Mouse (Mus musculus) lung, embryonic 16.5 days (tissue): ENCODE measurements around the gene Tsc22d1. TPM values are rescaled to one million over a fixed set of nuclear protein-coding genes. Genes with fewer than 3 reads are reported as not detected.
A peak's percentile ranks its signal among the peaks of the same experiment; 100 is the strongest.

Experiments
- ATAC-seq: fragments of 200-750 bp; cut with Nextera tagmentation; 2 replicates; pipeline ENCODE4 v1.8.0; 2017; ENCODE audit warnings: low read depth, mild to moderate bottlenecking, moderate library complexity
- H3K27ac ChIP-seq: fragments of 300-500 bp; sonication (generic); 2 replicates; pipeline ENCODE4 v1.5.1; 2014; ENCODE audit warnings: mild to moderate bottlenecking, control low read depth, low read length
- H3K27me3 ChIP-seq: fragments of 300-500 bp; sonication (generic); 2 replicates; pipeline ENCODE4 v1.6.1; 2014; ENCODE audit warnings: low read depth, low read length, mixed read lengths; ENCODE audit not compliant: control insufficient read depth, insufficient read depth
- H3K36me3 ChIP-seq: fragments of 300-500 bp; sonication (generic); 2 replicates; pipeline ENCODE4 v1.6.1; 2014; ENCODE audit warnings: low read length; ENCODE audit not compliant: control insufficient read depth, insufficient read depth
- H3K4me1 ChIP-seq: fragments of 300-500 bp; sonication (generic); replicated peaks from 2 replicates; pipeline ENCODE4 v1.6.1; 2014; ENCODE audit warnings: low read length, mixed read lengths; ENCODE audit not compliant: control insufficient read depth, insufficient read depth
- H3K4me2 ChIP-seq: fragments of 300-500 bp; sonication (generic); 2 replicates; pipeline ENCODE4 v1.6.1; 2014; ENCODE audit warnings: low read depth, low read length, control low read depth
- H3K4me3 ChIP-seq: fragments of 300-500 bp; sonication (generic); 2 replicates; pipeline ENCODE4 v1.5.1; 2014; ENCODE audit warnings: mild to moderate bottlenecking, low read length, control low read depth
- H3K9ac ChIP-seq: fragments of 300-500 bp; sonication (generic); 2 replicates; pipeline ENCODE4 v1.6.1; 2014; ENCODE audit warnings: low read length, control low read depth
- H3K9me3 ChIP-seq: fragments of 300-500 bp; sonication (generic); 2 replicates; pipeline ENCODE4 v1.6.1; 2016; ENCODE audit warnings: low read length; ENCODE audit not compliant: control insufficient read depth
- WGBS: fragments of 180-500 bp; shearing (Covaris S2); extraction: QIAGEN DNeasy Blood & Tissue Kit; methylation state at CpG from one replicate; pipeline ENCODE4 v1.1.7; 2014; 5-methylcytosine and 5-hydroxymethylcytosine counted together
- polyA plus RNA-seq: library from polyadenylated mRNA; unstranded; fragments of >200 nt; fragmentation: Nextera tagmentation; extraction: Ambion mirVana; gene quantifications from 2 replicates; pipeline ENCODE4 v1.2.1, GENCODE M21; 2015

The Tsc22d1 gene
- polyA plus RNA-seq, 1 experiment from 2014 or later = 737 TPM

GRCm38 (mm10) chr14:76428855-76429254 lies 14.1 kb downstream of the Tsc22d1 start:
- Histone ChIP-seq H3K4me1 (peaks cover 2% of the 10 kb centered on the region; the same call in 1 of the 2 replicates), H3K9ac (no peak overlapping the region), H3K27ac (no peak overlapping the region), H3K9me3 (no peaks in the 10 kb centered on the region), H3K27me3 (no peaks in the 10 kb centered on the region), H3K4me3 (no peak overlapping the region), H3K36me3 (peaks cover 18% of the 10 kb centered on the region), H3K4me2 (no peak overlapping the region)
- 77% methylated on average over 2 of the region's 2 CpGs for WGBS
- ATAC-seq = no peak

- peaks cover 2% of the 10 kb centered on the region; the same call in 1 of the 2 replicates for H3K4me1 ChIP-seq
- H3K9me3 ChIP-seq = no peaks in the 10 kb centered on the region
- no peaks in the 10 kb centered on the region for H3K27me3 ChIP-seq
- WGBS = 93% methylated on average over 4 of the region's 4 CpGs
- no peak overlapping the region for H3K27ac ChIP-seq
- no peak overlapping the region for H3K4me3 ChIP-seq
- ATAC-seq = no peak
- H3K36me3 ChIP-seq = peaks cover 4% of the 10 kb centered on the region; the same call in 1 of the 2 replicates
- no peak overlapping the region for H3K4me2 ChIP-seq
- no peak overlapping the region for H3K9ac ChIP-seq
Measured at GRCm38 (mm10) chr14:76431918-76432317, 17.2 kb downstream of the Tsc22d1 start.

- 85% methylated on average over 7 of the region's 7 CpGs for WGBS
- Histone ChIP-seq H3K27me3 (no peaks in the 10 kb centered on the region), H3K27ac (no peak overlapping the region), H3K9me3 (no peaks in the 10 kb centered on the region), H3K4me2 (no peak overlapping the region), H3K36me3 (peaks cover 4% of the 10 kb centered on the region; the same call in 1 of the 2 replicates), H3K4me3 (no peak overlapping the region), H3K9ac (no peak overlapping the region), H3K4me1 (peaks cover 2% of the 10 kb centered on the region; the same call in 1 of the 2 replicates)
- no peak for ATAC-seq
Measured at GRCm38 (mm10) chr14:76432369-76432768, 17.6 kb downstream of the Tsc22d1 start.

GRCm38 (mm10) chr14:76432816-76433215 lies 18.1 kb downstream of the Tsc22d1 start:
- H3K27me3 ChIP-seq = no peaks in the 10 kb centered on the region
- no peak overlapping the region for H3K9ac ChIP-seq
- no peak overlapping the region for H3K4me2 ChIP-seq
- H3K4me1 ChIP-seq = peaks cover 2% of the 10 kb centered on the region; the same call in 1 of the 2 replicates
- WGBS = 88% methylated on average over 8 of the region's 8 CpGs
- no peak overlapping the region for H3K4me3 ChIP-seq
- peaks cover 5% of the 10 kb centered on the region; the same call in 1 of the 2 replicates for H3K36me3 ChIP-seq
- no peak for ATAC-seq
- H3K27ac ChIP-seq = no peak overlapping the region
- no peaks in the 10 kb centered on the region for H3K9me3 ChIP-seq

DNA sequence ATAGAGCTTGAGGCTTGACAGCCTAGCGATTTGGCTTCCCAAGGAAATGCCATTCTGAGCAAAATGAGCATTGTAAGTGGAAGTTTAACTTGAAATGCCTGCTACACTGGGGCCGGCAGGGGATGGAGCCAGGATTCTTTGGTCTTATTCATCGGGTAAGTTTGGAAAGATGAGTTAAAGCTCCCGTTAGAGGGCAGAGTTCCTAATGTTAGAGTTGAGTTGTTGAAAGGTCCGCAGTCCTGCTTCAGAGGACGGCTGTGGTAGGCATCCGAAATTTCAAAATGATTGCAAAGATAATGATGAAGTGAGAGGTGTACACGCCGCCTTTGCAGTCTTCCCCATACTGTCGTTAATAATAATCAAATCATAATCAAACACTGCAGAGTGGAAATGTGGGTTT lies 27.4 kb downstream of the Tsc22d1 start:
- Histone ChIP-seq H3K36me3 (peaks cover 11% of the 10 kb centered on the region; the same call in 1 of the 2 replicates), H3K4me1 (peaks cover 5% of the 10 kb centered on the region), H3K27me3 (no peaks in the 10 kb centered on the region), H3K9ac (no peak overlapping the region), H3K9me3 (no peaks in the 10 kb centered on the region), H3K4me3 (no peak overlapping the region), H3K27ac (no peak overlapping the region), H3K4me2 (peak overlapping the region; percentile 23; the same call in 1 of the 2 replicates)
- ATAC-seq = peak; percentile 41; the same call in 1 of the 2 replicates
- 58% methylated on average over 10 of the region's 10 CpGs for WGBS

DNA sequence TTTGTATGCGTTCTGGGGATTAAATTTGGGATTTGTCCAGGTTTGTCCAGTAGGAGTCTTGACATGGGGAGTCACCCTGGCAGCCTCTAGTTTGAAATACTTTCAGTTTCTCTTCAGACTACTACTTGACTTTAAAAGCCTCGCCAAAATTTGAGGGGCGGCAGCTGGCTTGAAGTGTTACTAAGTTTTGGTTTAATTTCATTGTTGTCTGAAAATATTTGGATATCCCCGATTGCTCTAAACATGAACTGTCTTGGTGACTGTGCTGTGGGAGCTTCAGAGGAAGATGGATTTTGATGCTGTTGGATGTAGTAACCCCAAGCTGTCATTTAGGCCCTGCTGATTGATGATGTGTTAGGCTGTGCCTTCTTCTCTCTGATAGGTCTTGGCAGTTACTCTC lies 34.2 kb downstream of the Tsc22d1 start:
- ATAC-seq = peak; percentile 95

DNA sequence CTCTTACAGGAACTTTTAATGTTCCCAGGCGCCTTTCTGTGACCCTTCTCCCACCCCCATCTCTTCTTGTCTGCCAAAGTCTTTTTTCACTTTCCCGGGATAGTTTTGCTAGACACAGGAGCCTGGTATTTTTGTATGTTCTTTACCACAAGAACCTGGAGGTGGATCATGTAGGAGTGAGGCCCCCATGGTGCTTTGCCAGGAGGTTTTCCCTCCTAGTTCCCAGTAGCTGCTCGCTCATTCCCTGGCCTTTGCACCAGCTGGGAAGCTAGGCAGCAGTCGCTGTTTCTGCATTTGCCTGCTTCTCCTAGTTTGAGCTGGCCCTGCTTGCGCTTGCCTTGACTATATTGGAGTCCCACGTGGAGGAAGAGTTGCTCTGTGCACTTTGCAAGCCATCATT lies 36.2 kb downstream of the Tsc22d1 start:
- H3K27ac ChIP-seq = no peak overlapping the region
- no peak overlapping the region for H3K4me2 ChIP-seq
- no peak overlapping the region for H3K9ac ChIP-seq
- H3K9me3 ChIP-seq = no peaks in the 10 kb centered on the region
- WGBS = 50% methylated on average over 6 of the region's 6 CpGs
- no peaks in the 10 kb centered on the region for H3K36me3 ChIP-seq
- no peak for ATAC-seq
- no peaks in the 10 kb centered on the region for H3K27me3 ChIP-seq
- H3K4me1 ChIP-seq = peaks cover 39% of the 10 kb centered on the region
- no peak overlapping the region for H3K4me3 ChIP-seq

More for the DNA sequence above, 34.2 kb downstream of the Tsc22d1 start:
- H3K4me3 ChIP-seq = peak overlapping the region; percentile 2; the same call in 1 of the 2 replicates
- peak overlapping the region; percentile 39 for H3K4me2 ChIP-seq
- H3K9ac ChIP-seq = no peak overlapping the region
- WGBS = 23% methylated on average over 4 of the region's 4 CpGs
- no peaks in the 10 kb centered on the region for H3K27me3 ChIP-seq
- peaks cover 33% of the 10 kb centered on the region for H3K4me1 ChIP-seq
- no peaks in the 10 kb centered on the region for H3K36me3 ChIP-seq
- peak overlapping the region; percentile 53 for H3K27ac ChIP-seq
- no peaks in the 10 kb centered on the region for H3K9me3 ChIP-seq

- 53% methylated on average over 17 of the region's 17 CpGs for whole genome bisulfite sequencing
- Histone ChIP-seq H3K36me3 (no peaks in the 10 kb centered on the region), H3K27ac (no peak overlapping the region), H3K4me3 (no peak overlapping the region), H3K27me3 (no peaks in the 10 kb centered on the region), H3K9me3 (no peaks in the 10 kb centered on the region), H3K4me1 (peaks cover 37% of the 10 kb centered on the region), H3K4me2 (no peak overlapping the region), H3K9ac (no peak overlapping the region)
- ATAC-seq = no peak
Measured at GRCm38 (mm10) chr14:76452751-76453360, 38.1 kb downstream of the Tsc22d1 start.

DNA sequence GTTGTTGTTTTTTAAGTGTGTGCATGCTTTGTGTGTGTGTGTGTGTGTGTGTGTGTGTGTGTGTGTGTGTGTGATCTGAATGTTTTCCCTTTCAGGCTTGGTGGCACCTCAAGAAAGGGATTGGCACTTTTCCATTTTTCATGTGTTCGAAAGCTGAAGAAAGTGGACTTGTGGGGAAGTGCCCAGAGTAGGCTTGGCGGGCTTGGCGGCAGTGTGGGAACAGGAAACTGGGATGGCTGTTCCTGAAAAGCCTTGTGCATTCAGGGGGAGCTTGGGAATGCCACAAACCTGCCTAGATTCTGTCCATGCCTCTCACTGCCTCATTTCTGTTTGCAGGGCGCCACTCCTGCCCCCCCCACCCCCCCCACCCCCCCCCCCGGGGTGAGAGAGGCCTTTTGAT lies 39.9 kb downstream of the Tsc22d1 start:
- H3K27me3 ChIP-seq = no peaks in the 10 kb centered on the region
- H3K4me3 ChIP-seq = no peak overlapping the region
- H3K36me3 ChIP-seq = no peaks in the 10 kb centered on the region
- H3K4me2 ChIP-seq = no peak overlapping the region
- H3K4me1 ChIP-seq = peaks cover 27% of the 10 kb centered on the region
- no peaks in the 10 kb centered on the region for H3K9me3 ChIP-seq
- peak overlapping the region; percentile 24 for H3K27ac ChIP-seq
- no peak overlapping the region for H3K9ac ChIP-seq
- 55% methylated on average over 4 of the region's 5 CpGs for WGBS
- ATAC-seq = peak; percentile 22; the same call in 1 of the 2 replicates
